Mouse (Mus musculus): ENCODE measurements around the gene Banp.

- TF ChIP-seq CTCF (IDR thresholded peaks at IDR 0.05; ENCODE audit: borderline replicate concordance, control insufficient read depth, extremely low read depth, insufficient read depth, low read length, poor library complexity) (no peak), POLR2A (IDR thresholded peaks at IDR 0.05; ENCODE audit: control insufficient read depth, extremely low read depth, insufficient read depth, low read length, poor library complexity) (no peak)
Measured at GRCm38 (mm10) chr8:121992911-121993310, 43.4 kb downstream of the Banp start.
